Mouse (Mus musculus) megakaryocyte-erythroid progenitor cell, adult 5-6 weeks (primary cell): ENCODE measurements around the gene Omp. TPM values are rescaled to one million over a fixed set of nuclear protein-coding genes. Genes with fewer than 3 reads are reported as not detected.

ENCODE experiments used
- ATAC-seq: replicated peaks from 2 replicates; pipeline ENCODE4 v1.8.0; 2016; ENCODE audit warnings: mild to moderate bottlenecking, inconsistent platforms; ENCODE audit not compliant: severe bottlenecking, poor library complexity, low FRiP score, low TSS enrichment
- total RNA-seq, 2 experiments: library from RNA; stranded (forward) in 1 of 2; stranded (reverse) in 1 of 2; fragments of 200-1000, 215-1000 nt in 1 of 2; fragments of >200 nt in 1 of 2; fragmentation: Nextera tagmentation in 1 of 2; gene quantifications; 2 replicates each; pipeline ENCODE4 v1.2.3; 2014 to 2017

Omp gene
- total RNA-seq, 2 experiments from 2014 or later: 0.63 TPM; not detected in 1

- no peak for ATAC-seq
Observed at GRCm38 (mm10) chr7:98108636-98109430, 36.5 kb downstream of the Omp start.

- no peak for ATAC-seq
Observed at GRCm38 (mm10) chr7:98106272-98106671, 39.0 kb downstream of the Omp start.

GRCm38 (mm10) chr7:98104481-98105435 is 40.5 kb downstream of the Omp start:
- ATAC-seq: no peak

DNA sequence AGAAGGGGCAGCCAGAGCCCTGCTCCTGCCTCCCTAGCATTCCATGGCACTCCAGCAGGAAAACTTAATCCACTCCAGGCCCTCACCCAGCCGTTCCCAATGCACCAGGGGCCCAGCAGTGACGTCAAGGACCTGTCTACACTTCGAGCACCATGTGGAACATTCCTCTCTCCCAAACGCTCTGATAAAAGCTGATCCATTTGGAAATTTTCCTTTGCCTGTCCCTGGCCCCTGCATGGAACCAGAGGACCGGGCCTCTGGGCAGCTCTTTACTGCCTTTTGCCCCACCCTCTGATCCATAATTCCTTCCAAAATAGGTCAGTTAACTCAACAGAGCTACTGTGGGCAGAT is 41.4 kb downstream of the Omp start:
- no peak for ATAC-seq

DNA sequence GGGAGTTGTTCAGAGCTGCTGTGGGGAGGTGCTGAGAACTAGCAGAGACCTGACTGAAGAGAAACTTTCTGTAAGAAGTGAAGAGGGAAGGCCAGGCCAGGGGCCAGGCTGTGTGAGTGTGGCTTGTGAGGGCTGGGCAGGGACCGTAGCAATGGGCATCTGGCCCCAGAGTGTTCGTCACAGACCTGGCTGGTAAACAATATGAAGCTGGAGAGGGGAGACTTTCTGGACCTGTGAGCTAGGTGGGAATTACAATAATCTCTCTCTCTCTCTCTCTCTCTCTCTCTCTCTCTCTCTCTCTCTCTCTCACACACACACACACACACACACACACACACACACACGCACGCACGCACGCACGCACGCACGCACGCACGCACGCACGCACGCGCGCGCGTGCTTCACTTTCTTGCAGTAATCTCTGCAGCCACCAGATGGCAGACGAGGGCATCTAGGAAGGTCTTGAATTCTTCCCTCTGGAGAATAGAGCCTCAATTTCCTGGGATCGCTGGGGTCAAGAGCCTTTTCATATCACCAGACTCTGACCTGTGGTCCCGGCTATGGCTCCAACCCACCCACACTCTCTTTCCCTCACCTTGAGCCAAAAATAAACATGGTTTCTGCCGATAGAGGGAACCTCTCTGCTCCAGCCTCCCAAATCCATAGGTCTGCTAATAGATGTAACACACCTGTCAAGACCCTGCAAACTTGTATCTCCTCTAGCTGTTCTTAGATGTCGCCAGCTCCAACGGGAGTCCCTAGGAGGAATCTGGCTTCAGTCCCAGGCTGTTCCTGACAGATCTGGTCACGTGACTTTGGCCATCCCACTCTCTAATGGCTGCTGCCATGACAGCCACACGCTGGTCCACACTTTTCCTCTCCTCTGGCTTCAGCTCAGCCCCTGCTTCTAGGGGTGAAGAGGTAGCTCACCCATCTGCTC is 42.0 kb downstream of the Omp start:
- ATAC-seq: peak; percentile 56

DNA sequence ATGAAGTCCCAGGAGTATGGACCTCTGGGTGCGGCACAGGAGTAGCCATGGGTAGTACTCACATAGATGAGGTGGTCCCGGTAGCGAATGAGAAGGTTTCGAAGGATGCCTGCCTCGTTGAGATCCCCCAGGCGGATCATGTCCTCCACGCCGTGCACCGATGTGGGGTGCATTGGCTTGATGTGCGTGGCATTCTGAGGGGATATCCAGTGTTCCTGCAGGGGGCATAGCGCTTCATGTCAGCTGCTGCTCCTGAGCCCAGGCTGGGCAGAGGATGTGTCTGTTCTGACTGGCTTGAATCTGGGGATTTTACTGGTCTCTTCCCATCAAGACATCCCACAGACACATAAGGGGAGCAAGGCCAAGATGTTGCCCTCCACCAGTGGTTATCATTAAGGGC is 42.8 kb downstream of the Omp start:
- no peak for ATAC-seq

DNA sequence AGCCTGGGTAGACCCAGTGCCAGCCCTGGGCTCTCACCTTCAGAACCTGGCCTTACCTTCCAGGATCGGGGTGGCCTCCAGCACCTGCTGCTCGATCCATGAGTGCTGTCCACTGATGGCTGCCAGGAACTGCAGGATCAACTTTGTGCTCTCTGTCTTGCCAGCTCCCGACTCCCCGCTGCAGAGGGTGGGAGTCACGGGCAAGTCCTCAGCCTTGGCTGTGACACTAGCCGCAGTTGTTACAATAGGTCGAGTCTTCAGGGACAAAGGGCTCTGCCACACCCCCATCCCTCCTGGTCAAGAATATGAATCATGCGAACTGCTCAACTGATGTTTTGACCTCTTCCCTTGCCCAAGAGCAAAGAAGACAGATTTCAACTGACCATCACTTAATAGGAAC is 47.7 kb downstream of the Omp start:
- no peak for ATAC-seq

GRCm38 (mm10) chr7:98095852-98096251 is 49.5 kb downstream of the Omp start:
- ATAC-seq: no peak

Other genes with a start within 250 kb of the Omp start
- not detected in 2 replicates for gene Gdpd4, start 225.5 kb downstream of the Omp start, total RNA-seq (2014; fragmentation: Nextera tagmentation)
- not detected in 2 replicates for gene Gdpd4, start 225.5 kb downstream of the Omp start, total RNA-seq (2017)
- gene Myo7a, start 26.0 kb downstream of the Omp start, total RNA-seq (2014; fragmentation: Nextera tagmentation): 2.3 and 6.1 TPM in 2 replicates
- 1.9 and 10.8 TPM in 2 replicates for gene Myo7a, start 26.0 kb downstream of the Omp start, total RNA-seq (2017)
- 7.5 and 8.3 TPM in 2 replicates for gene Capn5, start 32.8 kb upstream of the Omp start, total RNA-seq (2014; fragmentation: Nextera tagmentation)
- gene Capn5, start 32.8 kb upstream of the Omp start, total RNA-seq (2017): 5.6 and 5.9 TPM in 2 replicates
- not detected in 2 replicates for gene B3gnt6, start 54.0 kb upstream of the Omp start, total RNA-seq (2014; fragmentation: Nextera tagmentation)
- not detected in 2 replicates for gene B3gnt6, start 54.0 kb upstream of the Omp start, total RNA-seq (2017)
- 28.8 and 28.9 TPM in 2 replicates for gene Acer3, start 175.7 kb upstream of the Omp start, total RNA-seq (2014; fragmentation: Nextera tagmentation)
- gene Acer3, start 175.7 kb upstream of the Omp start, total RNA-seq (2017): 27.7 and 55.6 TPM in 2 replicates
- not detected in 2 replicates for gene Tsku, start 215.8 kb upstream of the Omp start, total RNA-seq (2014; fragmentation: Nextera tagmentation)
- gene Tsku, start 215.8 kb upstream of the Omp start, total RNA-seq (2017): not detected in 2 replicates